Mouse (Mus musculus) MEL (cell line): ENCODE data around the gene Pdia2. TPM values are rescaled to one million over a fixed set of nuclear protein-coding genes. Genes with fewer than 3 reads are reported as not detected.

ENCODE experiments used
- DNase-seq: peaks from one replicate; pipeline ENCODE4 v3.0.0; 2011; ENCODE audit warnings: low read depth, low spot score
- H3K27ac ChIP-seq: 2 replicates; pipeline ENCODE4 v1.5.1; 2012; ENCODE audit warnings: low read depth, mild to moderate bottlenecking, control low read depth, low read length, moderate library complexity; ENCODE audit not compliant: control insufficient read depth
- H3K27me3 ChIP-seq, 2 experiments: fragments of 150-350 bp in 1 of 2; sonication (generic) in 1 of 2; 2 replicates each; pipeline ENCODE4 v1.6.1; 2012; ENCODE audit warnings: low read length in 2 of 2, mild to moderate bottlenecking in 2 of 2, improper control_type of control experiment in 1 of 2, moderate library complexity in 1 of 2; ENCODE audit not compliant: insufficient read depth in 2 of 2, control insufficient read depth in 1 of 2
- H3K36me3 ChIP-seq, 2 experiments: 2 replicates each; pipeline ENCODE4 v1.6.1; 2012 to 2014; ENCODE audit warnings: low read length in 2 of 2, improper control_type of control experiment in 1 of 2, inconsistent platforms in 1 of 2, mild to moderate bottlenecking in 1 of 2; ENCODE audit not compliant: insufficient read depth in 2 of 2, control insufficient read depth in 1 of 2
- H3K4me1 ChIP-seq, 2 experiments: fragments of 150-350 bp in 1 of 2; sonication (generic) in 1 of 2; 2 replicates each; pipeline ENCODE4 v1.6.1; 2012; ENCODE audit warnings: low read length in 2 of 2, improper control_type of control experiment in 1 of 2, mild to moderate bottlenecking in 1 of 2; ENCODE audit not compliant: insufficient read depth in 2 of 2, control insufficient read depth in 1 of 2
- H3K4me3 ChIP-seq, 2 experiments: fragments of 150-350 bp in 1 of 2; sonication (generic) in 1 of 2; 2 replicates each; pipeline ENCODE4 v1.5.1; 2012; ENCODE audit warnings: low read depth in 2 of 2, low read length in 2 of 2, mild to moderate bottlenecking in 2 of 2, moderate library complexity in 2 of 2, control low read depth in 1 of 2, improper control_type of control experiment in 1 of 2; ENCODE audit not compliant: control insufficient read depth in 1 of 2, insufficient read depth in 1 of 2
- H3K79me2 ChIP-seq: 2 replicates; pipeline ENCODE4 v1.6.1; 2012; ENCODE audit warnings: mild to moderate bottlenecking, low read length, moderate library complexity; ENCODE audit not compliant: control insufficient read depth, poor library complexity, insufficient read depth
- H3K9ac ChIP-seq: 2 replicates; pipeline ENCODE4 v1.6.1; 2012; ENCODE audit warnings: low read depth, mild to moderate bottlenecking, control low read depth, low read length, moderate library complexity; ENCODE audit not compliant: control insufficient read depth, poor library complexity, severe bottlenecking
- H3K9me3 ChIP-seq: fragments of 150-350 bp; sonication (generic); replicated peaks from 2 replicates; pipeline ENCODE4 v1.6.1; 2012; ENCODE audit warnings: mild to moderate bottlenecking, low read length, improper control_type of control experiment, moderate library complexity; ENCODE audit not compliant: insufficient read depth
- CHD1 ChIP-seq: IDR thresholded peaks from 2 replicates; pipeline ENCODE4 v1.6.1; 2012; ENCODE audit warnings: low read depth, mild to moderate bottlenecking, inconsistent platforms, low read length, improper control_type of control experiment
- CTCF ChIP-seq, 3 experiments: IDR thresholded peaks in 2 of 3; conservative IDR thresholded peaks in 1 of 3; 2 replicates each; pipeline ENCODE4 v1.5.1; 2011 to 2012; ENCODE audit warnings: low read length in 3 of 3, low read depth in 2 of 3, mild to moderate bottlenecking in 2 of 3, improper control_type of control experiment in 1 of 3, inconsistent platforms in 1 of 3, mixed read lengths in 1 of 3, moderate library complexity in 1 of 3; ENCODE audit not compliant: control insufficient read depth in 1 of 3, insufficient read depth in 1 of 3, poor library complexity in 1 of 3, severe bottlenecking in 1 of 3
- EP300 ChIP-seq, 2 experiments: IDR thresholded peaks; 2 replicates each; pipeline ENCODE4 v1.6.1; 2011; ENCODE audit warnings: improper control_type of control experiment in 2 of 2, low read length in 2 of 2, low read depth in 1 of 2, mild to moderate bottlenecking in 1 of 2
- ETS1 ChIP-seq: IDR thresholded peaks from 2 replicates; pipeline ENCODE4 v1.6.1; 2012; ENCODE audit warnings: low read depth, mild to moderate bottlenecking, inconsistent platforms, low read length, improper control_type of control experiment, moderate library complexity
- GATA1 ChIP-seq: IDR thresholded peaks from 2 replicates; pipeline ENCODE4 v1.6.1; 2011; ENCODE audit warnings: low read depth, low read length, improper control_type of control experiment
- HCFC1 ChIP-seq: IDR thresholded peaks from 2 replicates; pipeline ENCODE4 v1.6.1; 2012; ENCODE audit warnings: low read depth, mild to moderate bottlenecking, inconsistent platforms, low read length, improper control_type of control experiment, moderate library complexity
- MXI1 ChIP-seq: IDR thresholded peaks from 2 replicates; pipeline ENCODE4 v1.6.1; 2011; ENCODE audit warnings: mild to moderate bottlenecking, low read depth, low read length, improper control_type of control experiment
- MYB ChIP-seq: IDR thresholded peaks from 2 replicates; pipeline ENCODE4 v1.6.1; 2011; ENCODE audit warnings: mild to moderate bottlenecking, low read depth, low read length, improper control_type of control experiment
- MYC ChIP-seq: IDR thresholded peaks from 2 replicates; pipeline ENCODE4 v1.6.1; 2011; ENCODE audit warnings: low read depth, mild to moderate bottlenecking, low read length, improper control_type of control experiment, moderate library complexity
- POLR2A ChIP-seq, 2 experiments: IDR thresholded peaks; 2 replicates each; pipeline ENCODE4 v1.6.1; 2011 to 2012; ENCODE audit warnings: low read length in 2 of 2, mild to moderate bottlenecking in 2 of 2, control low read depth in 1 of 2, improper control_type of control experiment in 1 of 2, low read depth in 1 of 2, moderate library complexity in 1 of 2; ENCODE audit not compliant: control insufficient read depth in 1 of 2, insufficient read depth in 1 of 2, poor library complexity in 1 of 2
- SIN3A ChIP-seq: IDR thresholded peaks from 2 replicates; pipeline ENCODE4 v1.6.1; 2012; ENCODE audit warnings: low read length, improper control_type of control experiment, inconsistent platforms
- SMC3 ChIP-seq: IDR thresholded peaks from 2 replicates; pipeline ENCODE4 v1.6.1; 2011; ENCODE audit warnings: low read depth, low read length, improper control_type of control experiment
- TAL1 ChIP-seq: IDR thresholded peaks from 2 replicates; pipeline ENCODE4 v1.6.1; 2012; ENCODE audit warnings: mild to moderate bottlenecking, inconsistent platforms, low read length, moderate library complexity, mixed read lengths
- TBP ChIP-seq: IDR thresholded peaks from 2 replicates; pipeline ENCODE4 v1.8.0; 2011; ENCODE audit warnings: low read depth, low read length, improper control_type of control experiment
- ZC3H11A ChIP-seq: IDR thresholded peaks from 2 replicates; pipeline ENCODE4 v1.6.1; 2012; ENCODE audit warnings: low read depth, mild to moderate bottlenecking, inconsistent platforms, low read length, improper control_type of control experiment
- ZNF384 ChIP-seq: IDR thresholded peaks from 2 replicates; pipeline ENCODE4 v1.6.1; 2012; ENCODE audit warnings: low read depth, mild to moderate bottlenecking, inconsistent platforms, low read length, improper control_type of control experiment
- polyA plus RNA-seq, 2 experiments: library from polyadenylated mRNA; stranded (reverse) in 1 of 2; unstranded in 1 of 2; fragments of >175 nt in 1 of 2; fragments of >200 nt in 1 of 2; gene quantifications; 2 replicates each; pipeline versions ENCODE4 v1.2.1 to v1.2.4; 2012; ENCODE audit warnings: low replicate concordance in 2 of 2, low read depth in 1 of 2; ENCODE audit not compliant: insufficient read length in 2 of 2, insufficient read depth in 1 of 2, missing spikeins in 1 of 2
- total RNA-seq: library from RNA; depleted of rRNA; stranded (reverse); fragments of 300-350 nt; gene quantifications from 2 replicates; pipeline ENCODE4 v1.2.3, GENCODE M21; 2012

Pdia2 gene
- total and polyA plus RNA-seq, 3 experiments: 11.2 to 13.6 TPM; not detected in 1

DNA sequence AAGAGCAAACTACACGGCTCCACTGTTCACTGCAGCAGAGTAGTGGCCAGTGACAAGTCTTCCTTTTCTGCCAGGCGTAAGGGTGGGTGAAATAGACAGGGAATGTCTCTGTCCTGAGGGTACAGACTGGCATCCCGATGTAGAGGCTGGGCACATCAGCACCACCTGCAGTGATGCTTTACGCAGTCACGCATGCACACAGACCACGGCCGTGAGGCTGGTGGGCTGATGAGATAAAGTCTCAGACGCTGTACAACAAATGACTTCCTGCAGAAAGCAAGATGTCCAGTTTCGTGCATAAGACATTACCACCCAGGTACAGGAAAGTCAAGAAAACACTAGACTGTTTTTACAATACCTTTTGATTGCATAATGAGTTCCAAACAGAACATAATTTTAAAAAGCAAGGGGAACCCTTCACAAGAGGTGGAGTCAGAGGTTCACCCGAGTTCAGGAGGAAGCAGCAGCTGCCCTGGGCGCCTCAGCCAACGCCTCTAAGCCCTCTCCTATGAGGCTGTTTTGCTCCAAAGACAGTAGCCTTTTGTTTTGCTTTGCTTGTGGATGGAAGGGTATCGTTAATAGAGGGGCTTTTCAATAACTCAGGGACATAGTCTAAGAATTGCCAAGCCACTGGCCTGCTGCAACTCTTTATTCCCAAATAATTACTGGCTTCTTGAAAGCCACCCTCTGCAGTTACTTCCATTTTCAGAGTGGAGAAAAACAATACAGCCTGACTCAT is 36.4 kb upstream of the Pdia2 start:
- peak overlapping the region; percentile 39 to 76 for H3K4me3 ChIP-seq
- H3K9me3 ChIP-seq: no peaks in the 10 kb centered on the region
- H3K27ac ChIP-seq: peak overlapping the region; percentile 64
- H3K79me2 ChIP-seq: no peaks in the 10 kb centered on the region
- TF ChIP-seq HCFC1: peak; percentile 12; the same call in 1 of the 2 replicates
- TF ChIP-seq ETS1: no peak
- TF ChIP-seq SMC3: no peak
- TF ChIP-seq MYC: 0 out of 2 replicates have a peak, but pooled peaks have one; percentile 38
- TF ChIP-seq POLR2A (IDR thresholded peaks at IDR 0.05; ENCODE audit: control insufficient read depth in 1 of 2, insufficient read depth in 1 of 2, low read depth in 1 of 2, low read length in 2 of 2, poor library complexity in 1 of 2): no peak
- 0 out of 2 replicates have a peak, but pooled peaks have one; percentile 18 for TF ChIP-seq ZNF384
- 0 out of 4 replicates have a peak, but pooled peaks of 1 of the 2 experiments have one; percentile 5 for TF ChIP-seq EP300 (IDR thresholded peaks at IDR 0.05; ENCODE audit: low read depth in 1 of 2, low read length in 2 of 2)
- TF ChIP-seq GATA1: peak; percentile 40; the same call in 1 of the 2 replicates
- TF ChIP-seq SIN3A: peak; percentile 39; the same call in 1 of the 2 replicates
- no peak for TF ChIP-seq ZC3H11A
- peak; percentile 25; the same call in 1 of the 2 replicates for TF ChIP-seq MXI1
- TF ChIP-seq, all 39 proteins: peak for 7
- Histone ChIP-seq H3K4me1 (peaks cover 13 to 32% of the 10 kb centered on the region in 2 experiments), H3K27me3 (no peaks in the 10 kb centered on the region), H3K36me3 (peaks cover 0 to 22% of the 10 kb centered on the region in 2 experiments; a peak in 2 of 4 replicates), H3K9ac (peak overlapping the region; percentile 47)
- peak; percentile 72 for DNase-seq

DNA sequence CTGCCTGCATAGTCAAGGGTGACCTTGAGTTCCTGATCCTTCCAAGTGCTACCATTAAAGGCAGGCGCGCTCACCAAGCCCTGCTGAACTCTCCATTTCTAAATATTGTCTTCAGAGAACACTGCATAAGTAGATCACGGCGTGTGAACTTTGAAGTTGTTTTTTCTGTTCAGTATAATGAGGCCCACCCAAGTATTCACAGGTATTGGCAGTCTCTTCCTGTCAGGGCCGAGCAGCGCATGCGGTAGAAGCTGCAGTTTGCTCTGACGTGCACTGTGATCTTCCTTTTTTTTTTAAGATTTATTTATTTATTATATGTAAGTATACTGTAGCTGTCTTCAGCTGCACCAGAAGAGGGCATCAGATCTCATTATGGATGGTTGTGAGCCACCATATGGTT is 35.5 kb upstream of the Pdia2 start:
- H3K9me3 ChIP-seq: no peaks in the 10 kb centered on the region
- TF ChIP-seq CTCF (IDR thresholded peaks at IDR 0.05 in 2 of 3, conservative IDR thresholded peaks at IDR 0.05 in 1 of 3; ENCODE audit: control insufficient read depth in 1 of 3, insufficient read depth in 1 of 3, low read depth in 2 of 3, low read length in 3 of 3, poor library complexity in 1 of 3, severe bottlenecking in 1 of 3): peak in 2 of 3 experiments; percentile 2 to 10; a peak in 2 of 6 replicates
- TF ChIP-seq CHD1: no peak
- TF ChIP-seq SMC3: 0 out of 2 replicates have a peak, but pooled peaks have one; percentile 3
- TF ChIP-seq HCFC1: no peak
- no peak for TF ChIP-seq MYB
- TF ChIP-seq ZNF384: peak; percentile 39; the same call in 1 of the 2 replicates
- TF ChIP-seq TAL1: no peak
- 0 out of 2 replicates have a peak, but pooled peaks have one; percentile 21 for TF ChIP-seq TBP
- no peaks in the 10 kb centered on the region for H3K79me2 ChIP-seq
- no peak overlapping the region for H3K4me3 ChIP-seq
- peaks cover 8 to 27% of the 10 kb centered on the region in 2 experiments for H3K4me1 ChIP-seq
- no peak overlapping the region for H3K27ac ChIP-seq
- H3K27me3 ChIP-seq: no peaks in the 10 kb centered on the region
- H3K36me3 ChIP-seq: peaks cover 0 to 16% of the 10 kb centered on the region in 2 experiments; a peak in 2 of 4 replicates
- no peak for DNase-seq
- H3K9ac ChIP-seq: no peak overlapping the region
